Mouse (Mus musculus): ENCODE measurements at regions not wholly inside any gene's neighbourhood (a gene's known extent, or its start where the extent isn't known, plus 50 kb on each side); places are given as distances from the start of the nearest gene placed in this dataset.
A peak's percentile ranks its signal among the peaks of the same experiment; 100 is the strongest.

GRCm38 (mm10) chr13:113536306-113536705 is 82.1 kb downstream of the Snx18 start:
- DNase-seq (ENCODE audit: extremely low spot score, low read depth, low spot score): no peak

GRCm38 (mm10) chr13:113534664-113535455 is 83.5 kb downstream of the Snx18 start:
- peak; percentile 35 for DNase-seq (ENCODE audit: extremely low spot score, low read depth, low spot score)

- no peak for DNase-seq (ENCODE audit: extremely low spot score, low read depth, low spot score)
Observed at GRCm38 (mm10) chr13:113533884-113534445, 84.4 kb downstream of the Snx18 start.

GRCm38 (mm10) chr13:113526997-113527396 is 91.4 kb downstream of the Snx18 start:
- no peak for DNase-seq (ENCODE audit: extremely low spot score, low read depth, low spot score)

- no peak for DNase-seq (ENCODE audit: extremely low spot score, low read depth, low spot score)
Observed at GRCm38 (mm10) chr13:113523503-113523902, 94.9 kb downstream of the Snx18 start.

GRCm38 (mm10) chr13:113518144-113518543 is 100.2 kb downstream of the Snx18 start:
- DNase-seq (ENCODE audit: extremely low spot score, low read depth, low spot score): no peak

GRCm38 (mm10) chr13:113516102-113516501 is 102.3 kb downstream of the Snx18 start:
- DNase-seq (ENCODE audit: extremely low spot score, low read depth, low spot score): no peak

- DNase-seq (ENCODE audit: extremely low spot score, low read depth, low spot score): no peak
Observed at GRCm38 (mm10) chr13:113515162-113515600, 103.2 kb downstream of the Snx18 start.

GRCm38 (mm10) chr13:113509403-113510185 is 108.8 kb downstream of the Snx18 start:
- DNase-seq (ENCODE audit: extremely low spot score, low read depth, low spot score): no peak

GRCm38 (mm10) chr13:113508124-113508728 is 110.1 kb downstream of the Snx18 start:
- no peak for DNase-seq (ENCODE audit: extremely low spot score, low read depth, low spot score)

GRCm38 (mm10) chr13:113502528-113502927 is 115.8 kb downstream of the Snx18 start:
- DNase-seq (ENCODE audit: extremely low spot score, low read depth, low spot score): no peak

- no peak for DNase-seq (ENCODE audit: extremely low spot score, low read depth, low spot score)
Observed at GRCm38 (mm10) chr13:113502059-113502458, 116.3 kb downstream of the Snx18 start.

GRCm38 (mm10) chr13:113500373-113500990 is 117.9 kb downstream of the Snx18 start:
- no peak for DNase-seq (ENCODE audit: extremely low spot score, low read depth, low spot score)

- DNase-seq (ENCODE audit: extremely low spot score, low read depth, low spot score): no peak
Observed at GRCm38 (mm10) chr13:113499079-113499710, 119.2 kb downstream of the Snx18 start.

GRCm38 (mm10) chr13:113495595-113496285 is 122.6 kb downstream of the Snx18 start:
- no peak for DNase-seq (ENCODE audit: extremely low spot score, low read depth, low spot score)

- DNase-seq (ENCODE audit: extremely low spot score, low read depth, low spot score): no peak
Observed at GRCm38 (mm10) chr13:113495136-113495535, 123.2 kb downstream of the Snx18 start.

- no peak for DNase-seq (ENCODE audit: extremely low spot score, low read depth, low spot score)
Observed at GRCm38 (mm10) chr13:113494688-113495087, 123.7 kb downstream of the Snx18 start.

- DNase-seq (ENCODE audit: extremely low spot score, low read depth, low spot score): no peak
Observed at GRCm38 (mm10) chr13:113489951-113490822, 128.2 kb downstream of the Snx18 start.
